Comparison of ENCODE assay signal across 14 mouse cellular contexts in genomic region chr1:161444858-161445257, GRCm38 (mm10). TPM values are rescaled to one million over a fixed set of nuclear protein-coding genes. Genes with fewer than 3 reads are reported as not detected.
DNase-seq lines count a peak whose midpoint lies in the region; ATAC-seq lines count a peak whose summit lies in the region.
"Had no signal": no experiment of that assay in that cellular context is flagged by ENCODE, and none has a peak within 500 bp of the region (broad histone marks: within the 10 kb centered on the region; RNA-seq: fewer than 3 reads in every experiment).

No protein-coding gene starts in this region.

- H3K9me3 ChIP-seq in hindbrain, embryonic 10.5 days, result no peaks in the 10 kb centered on the region
- no peaks in the 10 kb centered on the region for H3K9me3 ChIP-seq in hindbrain, embryonic 14.5 days (ENCODE audit: control insufficient read depth, low read length)
- no peaks in the 10 kb centered on the region for H3K9me3 ChIP-seq in stomach, embryonic 14.5 days (ENCODE audit: control insufficient read depth, low read depth, low read length)
- H3K9me3 ChIP-seq: heart, embryonic 15.5 days; liver, embryonic 13.5 days had no signal

- H3K4me2 ChIP-seq in hindbrain, embryonic 14.5 days (replicated peaks), result no peak overlapping the region
- H3K4me2 ChIP-seq in stomach, embryonic 14.5 days (replicated peaks; ENCODE audit: low read depth, low read length), result no peak overlapping the region
- H3K4me2 ChIP-seq: heart, embryonic 15.5 days; liver, embryonic 13.5 days had no signal

- H3K27me3 ChIP-seq in hindbrain, embryonic 10.5 days (ENCODE audit: insufficient read depth, poor library complexity, severe bottlenecking), result no peaks in the 10 kb centered on the region
- no peaks in the 10 kb centered on the region for H3K27me3 ChIP-seq in hindbrain, embryonic 14.5 days (ENCODE audit: control insufficient read depth, insufficient read depth, low read length)
- no peaks in the 10 kb centered on the region for H3K27me3 ChIP-seq in stomach, embryonic 14.5 days (ENCODE audit: control insufficient read depth, insufficient read depth, low read length)
- H3K27me3 ChIP-seq: heart, embryonic 15.5 days; liver, embryonic 13.5 days had no signal

- H3K4me3 ChIP-seq in hindbrain, embryonic 10.5 days, result no peak overlapping the region
- H3K4me3 ChIP-seq in hindbrain, embryonic 14.5 days (replicated peaks; ENCODE audit: low read length), result no peak overlapping the region
- no peak overlapping the region for H3K4me3 ChIP-seq in stomach, embryonic 14.5 days (ENCODE audit: low read depth, low read length)
- H3K4me3 ChIP-seq: heart, embryonic 15.5 days; liver, embryonic 13.5 days had no signal

- WGBS in hindbrain, embryonic 10.5 days, result 67% methylated on average over 7 of the region's 7 CpGs
- 65% methylated on average over 7 of the region's 7 CpGs for WGBS in hindbrain, embryonic 14.5 days
- 63% methylated on average over 7 of the region's 7 CpGs for WGBS in stomach, embryonic 14.5 days

- H3K9ac ChIP-seq in hindbrain, embryonic 14.5 days, result no peak overlapping the region
- no peak overlapping the region for H3K9ac ChIP-seq in stomach, embryonic 14.5 days (replicated peaks; ENCODE audit: low read depth, low read length)
- H3K9ac ChIP-seq: heart, embryonic 15.5 days; liver, embryonic 13.5 days had no signal

- peaks cover 22% of the 10 kb centered on the region for H3K4me1 ChIP-seq in hindbrain, embryonic 10.5 days (replicated peaks)
- H3K4me1 ChIP-seq in hindbrain, embryonic 14.5 days (replicated peaks; ENCODE audit: control insufficient read depth, insufficient read depth, low read length), result no peaks in the 10 kb centered on the region
- no peaks in the 10 kb centered on the region for H3K4me1 ChIP-seq in stomach, embryonic 14.5 days (ENCODE audit: control insufficient read depth, insufficient read depth, low read length)
- H3K4me1 ChIP-seq: heart, embryonic 15.5 days; liver, embryonic 13.5 days had no signal

- no peak overlapping the region for H3K27ac ChIP-seq in hindbrain, embryonic 10.5 days
- no peak overlapping the region for H3K27ac ChIP-seq in hindbrain, embryonic 14.5 days
- H3K27ac ChIP-seq in stomach, embryonic 14.5 days (ENCODE audit: low read length), result peak overlapping the region; percentile 58; the same call in 1 of the 2 replicates
- H3K27ac ChIP-seq: heart, embryonic 15.5 days; liver, embryonic 13.5 days had no signal

- peak; percentile 16 for DNase-seq in hindbrain, embryonic 10.5 days (ENCODE audit: low spot score)
- no peak for DNase-seq in hindbrain, embryonic 14.5 days (ENCODE audit: low spot score)
- DNase-seq in forelimb bud, embryonic 11.5 days (ENCODE audit: low read depth, low spot score), result peak; percentile 50
- DNase-seq in kidney, postnatal 36 days, result peak; percentile 8 to 18
- no peak for DNase-seq in cerebellum, postnatal 4 days (ENCODE audit: low spot score in 2 of 2)
- DNase-seq: cerebellum, postnatal 36 days; liver, embryonic 13.5 days had no signal

- no peaks in the 10 kb centered on the region for H3K36me3 ChIP-seq in hindbrain, embryonic 10.5 days
- no peaks in the 10 kb centered on the region for H3K36me3 ChIP-seq in hindbrain, embryonic 14.5 days (replicated peaks; ENCODE audit: control insufficient read depth, insufficient read depth)
- no peaks in the 10 kb centered on the region for H3K36me3 ChIP-seq in stomach, embryonic 14.5 days (ENCODE audit: control insufficient read depth, insufficient read depth, low read length)
- H3K36me3 ChIP-seq: heart, embryonic 15.5 days; liver, embryonic 13.5 days had no signal

- ATAC-seq in hindbrain, embryonic 14.5 days (ENCODE audit: low FRiP score), result no peak
- ATAC-seq in stomach, embryonic 14.5 days (ENCODE audit: insufficient number of reproducible peaks, insufficient read depth, low FRiP score, low read depth), result peak; percentile 88
- no peak for ATAC-seq in granulocyte monocyte progenitor cell, adult 5-6 weeks (replicated peaks; ENCODE audit: poor library complexity, severe bottlenecking)
- no peak for ATAC-seq in megakaryocyte progenitor cell, adult 5-6 weeks (replicated peaks; ENCODE audit: poor library complexity)

RNA-seq across cellular contexts. Expression of gene Tnfsf18, which starts 49.6 kb away (rescaled TPM):
- not detected in 2 replicates for polyA plus RNA-seq in hindbrain, embryonic 10.5 days (2016; fragmentation: Nextera tagmentation; extraction: Ambion mirVana)
- polyA plus RNA-seq in hindbrain, embryonic 14.5 days (2014; fragmentation: Nextera tagmentation; extraction: Ambion mirVana), result 0.19 TPM in 1 of 2 replicates, not detected in the other
- 0.12 TPM in 1 of 2 replicates, not detected in the other for polyA plus RNA-seq in stomach, embryonic 14.5 days (2014; fragmentation: Nextera tagmentation; extraction: Ambion mirVana)
- not detected in 2 replicates for total RNA-seq in granulocyte monocyte progenitor cell, adult 5-6 weeks (2014; fragmentation: Nextera tagmentation)
- total RNA-seq in granulocyte monocyte progenitor cell, adult 5-6 weeks (2017), result not detected in 2 replicates
- not detected in 2 replicates for total RNA-seq in megakaryocyte progenitor cell, adult 5-6 weeks (2015)
- not detected in 2 replicates for total RNA-seq in megakaryocyte progenitor cell, adult 5-6 weeks (2017)
- total RNA-seq: adrenal gland, postnatal 4 days; layer of hippocampus, adult 18-20 months had no signal
- polyA plus RNA-seq: liver, embryonic 13.5 days had no signal

RNA-seq across cellular contexts. Expression of gene Tnfsf4, which starts 49.6 kb away (rescaled TPM):
- polyA plus RNA-seq in hindbrain, embryonic 10.5 days (2016; fragmentation: Nextera tagmentation; extraction: Ambion mirVana), result 0.09 TPM in 1 of 2 replicates, not detected in the other
- polyA plus RNA-seq in hindbrain, embryonic 14.5 days (2014; fragmentation: Nextera tagmentation; extraction: Ambion mirVana), result 0.11 TPM in 1 of 2 replicates, not detected in the other
- 0.18 TPM in 1 of 2 replicates, not detected in the other for polyA plus RNA-seq in stomach, embryonic 14.5 days (2014; fragmentation: Nextera tagmentation; extraction: Ambion mirVana)
- total RNA-seq in granulocyte monocyte progenitor cell, adult 5-6 weeks (2014; fragmentation: Nextera tagmentation), result not detected in 2 replicates
- total RNA-seq in granulocyte monocyte progenitor cell, adult 5-6 weeks (2017), result not detected in 2 replicates
- 0.15 and 0.59 TPM in 2 replicates for total RNA-seq in megakaryocyte progenitor cell, adult 5-6 weeks (2015)
- 0.30 TPM in 1 of 2 replicates, not detected in the other for total RNA-seq in megakaryocyte progenitor cell, adult 5-6 weeks (2017)
- total RNA-seq: adrenal gland, postnatal 4 days; layer of hippocampus, adult 18-20 months had no signal
- polyA plus RNA-seq: frontal cortex, adult 2 months had no signal

Comparison
In these comparisons a context has a peak if more than half of its experiments do, and no peak if none do; other contexts are left out.
1. DNase-seq: peak in hindbrain, embryonic 10.5 days (single experiment), forelimb bud, embryonic 11.5 days (single experiment) and kidney, postnatal 36 days (2 of 2); none in hindbrain, embryonic 14.5 days (single experiment) and cerebellum, postnatal 4 days (0 of 2).